In genomic region chr15:89063536-89063935, GRCm38 (mm10) we compare ENCODE assay signal across 11 mouse cellular contexts. TPM values are rescaled to one million over a fixed set of nuclear protein-coding genes. Genes with fewer than 3 reads are reported as not detected.
DNase-seq lines count a peak whose midpoint lies in the region; ATAC-seq and TF ChIP-seq lines count a peak whose summit lies in the region.
"Had no signal": no experiment of that assay in that cellular context is flagged by ENCODE, and none has a peak within 500 bp of the region (broad histone marks: within the 10 kb centered on the region; RNA-seq: fewer than 3 reads in every experiment).

No protein-coding gene starts in this region.

- no peak for TF ChIP-seq CTCF in brain, embryonic 14.5 days (IDR thresholded peaks at IDR 0.05; ENCODE audit: borderline replicate concordance, extremely low read depth, insufficient read depth, insufficient read length)

- no peak for TF ChIP-seq POLR2A in brain, embryonic 14.5 days (IDR thresholded peaks at IDR 0.05; ENCODE audit: borderline replicate concordance, extremely low read depth, insufficient read depth, insufficient read length, poor library complexity, severe bottlenecking)

- no peak for ATAC-seq in megakaryocyte-erythroid progenitor cell, adult 5-6 weeks (replicated peaks; ENCODE audit: low FRiP score, low TSS enrichment, poor library complexity, severe bottlenecking)
- ATAC-seq: liver, postnatal 0 days had no signal

- intact Hi-C loops in gastrocnemius, postnatal 14 days (cut with DNase I; ENCODE audit: low total_unique reads) = no loop called here
- intact Hi-C loops in left cerebral cortex, postnatal 14 days (cut with DNase I) = loop anchor here (5.0 kb wide), 1 partner anchor 66 kb away; no protein-coding TSS in a partner anchor
- intact Hi-C loops in heart, postnatal 10 days (cut with DNase I) = no loop called here

- peak; percentile 1 for DNase-seq in gastrocnemius, postnatal 14 days
- DNase-seq in gastrocnemius, adult 8-10 months (ENCODE audit: low spot score in 2 of 2) = no peak
- peak; percentile 31 for DNase-seq in brain, embryonic 14.5 days (ENCODE audit: low read depth)
- DNase-seq in cerebellum, postnatal 14 days = peak; percentile 60 to 74
- DNase-seq in left cerebral cortex, postnatal 14 days (ENCODE audit: low spot score in 2 of 2) = peak; percentile 52 to 64
- no peak for DNase-seq in neural tube, embryonic 10.5 days (ENCODE audit: extremely low spot score, low spot score)
- no peak for DNase-seq in heart, postnatal 10 days
- DNase-seq: adrenal gland, postnatal 36 days; liver, postnatal 0 days had no signal

RNA-seq across cellular contexts. Expression of gene Panx2, which starts 4.0 kb away (rescaled TPM):
- total RNA-seq in gastrocnemius, postnatal 14 days (2021) = under 1 TPM in 1 of 2 experiments, not detected in 1; 0.27 TPM
- total RNA-seq in gastrocnemius, adult 8-10 months (2022) = not detected
- polyA plus RNA-seq in brain, embryonic 14.5 days (2012; rRNA removed) = 14.7 and 24.0 TPM in 2 replicates
- 100 to 1,000 TPM; 101 to 120 TPM for total RNA-seq in left cerebral cortex, postnatal 14 days (2021)
- 1 to 10 TPM; 1.1 to 1.2 TPM for total RNA-seq in heart, postnatal 10 days (2021)
- not detected in 2 replicates for total RNA-seq in megakaryocyte-erythroid progenitor cell, adult 5-6 weeks (2014; fragmentation: Nextera tagmentation)
- not detected in 2 replicates for total RNA-seq in megakaryocyte-erythroid progenitor cell, adult 5-6 weeks (2017)
- polyA plus RNA-seq: liver, postnatal 0 days; macrophage had no signal

RNA-seq across cellular contexts. Expression of gene Trabd, which starts 11.4 kb away (rescaled TPM):
- total RNA-seq in gastrocnemius, postnatal 14 days (2021) = 10 to 100 TPM; 20.4 to 23.6 TPM
- 10 to 100 TPM; 31.9 to 40.9 (median 33.1) TPM for total RNA-seq in gastrocnemius, adult 8-10 months (2022)
- 36.0 and 40.8 TPM in 2 replicates for polyA plus RNA-seq in brain, embryonic 14.5 days (2012; rRNA removed)
- 10 to 100 TPM; 14.0 to 15.9 TPM for total RNA-seq in left cerebral cortex, postnatal 14 days (2021)
- total RNA-seq in heart, postnatal 10 days (2021) = 10 to 100 TPM; 42.8 to 47.3 TPM
- 15.8 and 26.3 TPM in 2 replicates for total RNA-seq in megakaryocyte-erythroid progenitor cell, adult 5-6 weeks (2014; fragmentation: Nextera tagmentation)
- 11.9 and 17.5 TPM in 2 replicates for total RNA-seq in megakaryocyte-erythroid progenitor cell, adult 5-6 weeks (2017)

RNA-seq across cellular contexts. Expression of gene Selenoo, which starts 25.3 kb away (rescaled TPM):
- 10 to 100 TPM in 1 of 2 experiments, 1 to 10 TPM in 1; 9.8 to 10.1 TPM for total RNA-seq in gastrocnemius, postnatal 14 days (2021)
- 10 to 100 TPM; 12.2 to 16.6 (median 12.8) TPM for total RNA-seq in gastrocnemius, adult 8-10 months (2022)
- polyA plus RNA-seq in brain, embryonic 14.5 days (2012; rRNA removed) = 37.9 and 50.7 TPM in 2 replicates
- 10 to 100 TPM; 18.8 to 20.5 TPM for total RNA-seq in left cerebral cortex, postnatal 14 days (2021)
- total RNA-seq in heart, postnatal 10 days (2021) = 10 to 100 TPM; 10.5 to 13.0 TPM
- total RNA-seq in megakaryocyte-erythroid progenitor cell, adult 5-6 weeks (2014; fragmentation: Nextera tagmentation) = 15.3 and 20.8 TPM in 2 replicates
- total RNA-seq in megakaryocyte-erythroid progenitor cell, adult 5-6 weeks (2017) = 16.6 and 18.5 TPM in 2 replicates

RNA-seq across cellular contexts. Expression of gene Tubgcp6, which starts 59.4 kb away (rescaled TPM):
- total RNA-seq in gastrocnemius, postnatal 14 days (2021) = 1 to 10 TPM; 7.2 to 7.3 TPM
- total RNA-seq in gastrocnemius, adult 8-10 months (2022) = 1 to 10 TPM; 7.4 to 7.9 (median 7.6) TPM
- 45.9 and 50.3 TPM in 2 replicates for polyA plus RNA-seq in brain, embryonic 14.5 days (2012; rRNA removed)
- total RNA-seq in left cerebral cortex, postnatal 14 days (2021) = 10 to 100 TPM; 27.6 to 32.6 TPM
- 10 to 100 TPM; 13.7 to 13.9 TPM for total RNA-seq in heart, postnatal 10 days (2021)
- 34.1 and 39.1 TPM in 2 replicates for total RNA-seq in megakaryocyte-erythroid progenitor cell, adult 5-6 weeks (2014; fragmentation: Nextera tagmentation)
- 14.7 and 22.4 TPM in 2 replicates for total RNA-seq in megakaryocyte-erythroid progenitor cell, adult 5-6 weeks (2017)

Comparison
In these comparisons a context has a peak if more than half of its experiments do, and no peak if none do; other contexts are left out.
1. DNase-seq: peak in gastrocnemius, postnatal 14 days (single experiment), brain, embryonic 14.5 days (single experiment), cerebellum, postnatal 14 days (2 of 2) and left cerebral cortex, postnatal 14 days (2 of 2); none in gastrocnemius, adult 8-10 months (0 of 2), neural tube, embryonic 10.5 days (single experiment) and heart, postnatal 10 days (0 of 2).
2. RNA of gene Panx2, which starts 4.0 kb away (total RNA-seq): 101 to 120 TPM in left cerebral cortex, postnatal 14 days; 1.1 to 1.2 TPM in heart, postnatal 10 days, 0.27 TPM in gastrocnemius, postnatal 14 days, not detected in gastrocnemius, adult 8-10 months and not detected in megakaryocyte-erythroid progenitor cell, adult 5-6 weeks; every median in the first group is over 10 times any median in the second.